Mouse (Mus musculus): ENCODE results near the gene Lrfn4. TPM values are rescaled to one million over a fixed set of nuclear protein-coding genes. Genes with fewer than 3 reads are reported as not detected.
A peak's percentile ranks its signal among the peaks of the same experiment; 100 is the strongest.

Lrfn4 gene
- polyA plus RNA-seq (2015; fragmentation: Nextera tagmentation; extraction: Ambion mirVana) = 6.5 and 7.8 TPM in 2 replicates

DNA sequence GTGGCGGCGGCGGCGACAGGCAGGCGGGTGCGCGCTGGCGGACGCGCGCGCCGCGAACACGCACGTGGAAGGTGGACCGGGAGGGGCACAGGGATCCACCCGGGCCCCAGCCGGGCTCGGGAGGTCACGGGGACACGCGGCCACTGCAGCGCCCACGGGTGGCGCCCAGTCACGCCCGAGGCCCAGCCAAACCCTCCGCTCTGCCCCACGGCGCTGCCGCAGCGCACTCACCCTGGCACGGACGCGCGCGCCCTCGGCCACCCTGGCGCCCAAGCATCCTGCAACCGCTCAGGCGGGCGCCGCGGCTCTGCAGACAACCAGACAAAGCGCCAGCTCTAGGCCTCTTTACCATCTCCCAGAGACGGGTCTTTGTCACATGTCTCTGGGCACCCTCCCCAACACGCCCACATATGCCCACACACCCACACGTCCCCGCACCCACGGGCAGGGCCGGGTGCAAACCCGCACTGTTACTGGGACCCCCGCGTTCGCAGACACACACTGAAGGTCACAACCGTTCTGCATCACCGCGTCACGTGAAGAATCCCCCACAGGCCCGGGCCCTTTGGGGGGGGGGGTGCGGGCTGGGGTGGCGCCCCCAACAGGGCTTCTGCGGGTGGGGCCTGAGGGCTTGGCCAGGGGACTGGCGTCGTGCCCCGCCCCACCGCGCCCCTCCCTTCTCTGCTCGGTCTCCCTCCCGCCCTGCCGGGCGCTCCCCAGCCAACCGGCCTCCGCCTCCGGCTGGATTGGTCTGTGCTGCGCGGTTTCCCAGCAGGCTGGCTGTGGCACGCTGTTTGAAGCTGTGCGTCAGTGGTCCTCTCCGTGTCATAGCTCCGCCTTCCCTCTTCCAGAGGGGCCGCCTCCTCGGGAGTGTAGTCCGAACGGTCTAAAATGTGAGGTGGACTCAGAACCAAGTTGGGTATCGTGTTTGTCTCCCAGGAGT is at the start of gene Lrfn4:
Lrfn4 (minus strand) TSS at position 517 of the 943 bp plus-strand sequence.
- H3K36me3 ChIP-seq = peaks cover 17% of the 10 kb centered on the region
- H3K4me3 ChIP-seq (replicated peaks) = peak within 1 kb of the TSS; percentile 93
- no peaks in the 10 kb centered on the region for H3K27me3 ChIP-seq (replicated peaks)
- peak within 1 kb of the TSS; percentile 94 for H3K9ac ChIP-seq
- peaks cover 29% of the 10 kb centered on the region for H3K4me1 ChIP-seq (replicated peaks)
- WGBS = 0% methylated on average over 44 of the region's 87 CpGs
- H3K27ac ChIP-seq = peak within 1 kb of the TSS; percentile 88
- H3K9me3 ChIP-seq = no peaks in the 10 kb centered on the region
- H3K4me2 ChIP-seq (replicated peaks) = peak within 1 kb of the TSS; percentile 84
- ATAC-seq = peak; percentile 92

GRCm38 (mm10) chr19:4658156-4658555 is 42.7 kb upstream of the Lrfn4 start:
- no peak overlapping the region for H3K4me2 ChIP-seq (replicated peaks)
- ATAC-seq = no peak
- H3K4me1 ChIP-seq (replicated peaks) = no peaks in the 10 kb centered on the region
- no peak overlapping the region for H3K4me3 ChIP-seq (replicated peaks)
- H3K27ac ChIP-seq = no peak overlapping the region
- no peaks in the 10 kb centered on the region for H3K27me3 ChIP-seq (replicated peaks)
- H3K9me3 ChIP-seq = no peaks in the 10 kb centered on the region
- H3K36me3 ChIP-seq = no peaks in the 10 kb centered on the region
- H3K9ac ChIP-seq = no peak overlapping the region
- 92% methylated on average over 5 of the region's 5 CpGs for WGBS

DNA sequence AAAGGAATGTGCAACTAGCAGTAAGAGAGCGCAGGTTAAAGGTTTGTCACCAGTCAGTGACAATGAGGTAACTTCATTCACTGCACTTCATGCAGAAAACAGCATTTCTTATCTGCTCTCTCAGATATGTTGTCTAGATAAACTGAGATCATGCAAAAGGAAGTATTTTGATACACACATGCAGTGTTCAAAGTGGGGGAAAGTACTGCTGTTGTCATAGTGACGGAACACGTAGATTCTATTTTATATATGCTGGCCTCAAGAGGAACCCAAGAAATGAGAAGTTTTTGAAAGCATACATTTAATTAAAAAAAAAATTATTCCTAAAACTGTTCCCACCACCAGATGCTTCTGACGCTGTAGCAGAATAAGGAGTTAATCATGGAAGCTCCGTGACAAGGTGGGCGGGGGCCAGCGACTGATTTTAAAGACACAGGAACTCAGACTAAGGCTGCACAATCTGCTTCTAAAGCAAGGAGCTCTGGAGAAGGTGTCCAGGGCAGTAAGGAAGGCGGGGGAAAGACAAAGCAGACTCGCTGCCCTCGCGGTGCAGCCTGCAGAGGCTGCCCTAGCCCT is 31.5 kb upstream of the Lrfn4 start:
- no peaks in the 10 kb centered on the region for H3K36me3 ChIP-seq
- no peak overlapping the region for H3K27ac ChIP-seq
- no peak overlapping the region for H3K4me2 ChIP-seq (replicated peaks)
- 69% methylated on average over 11 of the region's 11 CpGs for WGBS
- H3K4me1 ChIP-seq (replicated peaks) = no peaks in the 10 kb centered on the region
- no peak overlapping the region for H3K4me3 ChIP-seq (replicated peaks)
- no peaks in the 10 kb centered on the region for H3K9me3 ChIP-seq
- H3K9ac ChIP-seq = no peak overlapping the region
- H3K27me3 ChIP-seq (replicated peaks) = no peaks in the 10 kb centered on the region
- ATAC-seq = no peak

DNA sequence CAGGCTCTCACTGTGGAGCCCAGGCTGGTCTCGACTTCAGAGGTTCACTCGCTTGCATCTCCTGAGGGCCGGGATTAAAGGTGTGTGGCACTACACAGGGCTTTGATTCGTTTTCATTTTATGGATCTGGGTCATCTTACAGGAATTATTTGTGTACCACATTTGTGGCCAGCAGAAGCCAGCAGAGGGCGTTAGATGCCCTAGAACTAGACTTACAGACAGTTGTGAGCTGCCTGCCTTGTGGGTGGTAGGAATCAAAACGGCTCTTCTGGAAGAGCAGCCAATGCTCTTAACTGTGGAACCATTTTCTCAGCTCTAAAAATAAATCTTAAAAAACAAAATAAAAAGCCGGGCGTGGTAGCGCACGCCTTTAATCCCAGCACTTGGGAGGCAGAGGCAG is 28.8 kb upstream of the Lrfn4 start:
- H3K27ac ChIP-seq = no peak overlapping the region
- ATAC-seq = no peak
- no peaks in the 10 kb centered on the region for H3K36me3 ChIP-seq
- no peak overlapping the region for H3K4me2 ChIP-seq (replicated peaks)
- H3K4me1 ChIP-seq (replicated peaks) = no peaks in the 10 kb centered on the region
- no peak overlapping the region for H3K9ac ChIP-seq
- H3K27me3 ChIP-seq (replicated peaks) = no peaks in the 10 kb centered on the region; the same call in 1 of the 2 replicates
- H3K9me3 ChIP-seq = no peaks in the 10 kb centered on the region
- WGBS = 42% methylated on average over 10 of the region's 10 CpGs
- no peak overlapping the region for H3K4me3 ChIP-seq (replicated peaks)

GRCm38 (mm10) chr19:4635986-4636385 is 20.5 kb upstream of the Lrfn4 start:
- no peak overlapping the region for H3K4me3 ChIP-seq (replicated peaks)
- H3K36me3 ChIP-seq = no peaks in the 10 kb centered on the region
- H3K9ac ChIP-seq = no peak overlapping the region
- H3K4me1 ChIP-seq (replicated peaks) = no peaks in the 10 kb centered on the region
- ATAC-seq = no peak
- H3K27me3 ChIP-seq (replicated peaks) = peaks cover 3% of the 10 kb centered on the region; the same call in 1 of the 2 replicates
- WGBS = 68% methylated on average over 4 of the region's 4 CpGs
- no peaks in the 10 kb centered on the region for H3K9me3 ChIP-seq
- no peak overlapping the region for H3K27ac ChIP-seq
- no peak overlapping the region for H3K4me2 ChIP-seq (replicated peaks)

DNA sequence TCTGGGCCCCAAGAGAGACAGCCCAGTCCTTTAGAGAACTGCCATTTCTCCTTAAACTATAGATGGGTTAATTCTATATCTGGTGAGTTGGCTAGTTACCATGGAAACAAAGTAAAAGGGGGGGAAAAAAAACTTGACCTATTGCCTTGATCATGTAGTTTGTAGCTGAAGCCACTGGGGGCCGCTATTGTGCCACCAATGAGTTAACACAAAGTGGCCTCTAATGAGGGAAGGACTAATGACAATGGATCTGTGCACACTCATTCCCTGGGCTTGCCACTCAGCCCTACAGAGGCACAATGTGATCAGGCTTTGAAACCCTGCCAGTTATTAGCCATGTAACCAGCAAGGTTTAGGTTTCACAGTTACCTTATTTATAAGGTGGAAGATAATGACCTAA is 13.4 kb upstream of the Lrfn4 start:
- peaks cover 14% of the 10 kb centered on the region for H3K4me1 ChIP-seq (replicated peaks)
- 0% methylated on average over 1 of the region's 1 CpGs for WGBS
- no peak for ATAC-seq
- no peak overlapping the region for H3K9ac ChIP-seq
- H3K9me3 ChIP-seq = no peaks in the 10 kb centered on the region
- no peak overlapping the region for H3K4me3 ChIP-seq (replicated peaks)
- no peak overlapping the region for H3K4me2 ChIP-seq (replicated peaks)
- no peak overlapping the region for H3K27ac ChIP-seq
- H3K36me3 ChIP-seq = peaks cover 2% of the 10 kb centered on the region; the same call in 1 of the 2 replicates
- no peaks in the 10 kb centered on the region for H3K27me3 ChIP-seq (replicated peaks)

DNA sequence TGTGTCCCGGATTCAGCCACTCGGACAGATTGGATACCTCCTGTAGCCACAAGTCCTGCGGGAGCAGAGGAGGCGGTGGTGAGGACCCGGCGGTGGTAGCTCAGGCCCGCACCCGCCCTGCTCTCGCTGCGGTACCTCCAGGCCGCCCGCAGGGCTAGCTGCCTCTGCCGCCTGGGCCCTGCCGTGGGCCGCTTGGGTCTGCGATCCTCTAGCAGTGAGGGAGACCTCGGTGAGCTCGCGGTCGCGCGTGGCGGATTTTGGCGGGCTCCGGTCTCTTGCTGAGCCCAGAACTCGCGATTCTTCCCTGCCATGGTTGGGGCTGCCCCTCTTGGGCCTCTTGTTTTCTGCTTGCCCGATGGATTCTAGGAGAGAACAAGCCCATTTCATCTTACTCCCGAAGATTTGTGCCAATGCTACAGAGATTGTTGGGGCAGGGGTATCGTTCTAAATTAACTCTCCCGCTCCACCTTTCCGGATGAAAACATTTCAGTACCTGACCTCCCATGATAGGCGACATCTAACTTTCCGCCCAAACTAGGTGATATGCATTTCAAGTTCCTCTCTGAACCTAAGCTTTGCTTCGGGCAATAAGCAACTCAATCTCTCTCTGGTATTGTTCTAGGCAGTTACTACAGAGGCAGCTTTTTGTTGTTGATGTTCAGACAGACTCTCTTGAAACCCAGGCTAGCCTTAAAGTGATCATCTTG is 10.5 kb upstream of the Lrfn4 start:
- Histone ChIP-seq H3K9me3 (no peaks in the 10 kb centered on the region), H3K36me3 (peaks cover 27% of the 10 kb centered on the region), H3K27me3 (replicated peaks) (no peaks in the 10 kb centered on the region), H3K4me1 (replicated peaks) (peaks cover 14% of the 10 kb centered on the region), H3K9ac (peak overlapping the region; percentile 81), H3K4me3 (replicated peaks) (peak overlapping the region; percentile 87), H3K27ac (peak overlapping the region; percentile 93), H3K4me2 (replicated peaks) (peak overlapping the region; percentile 90)
- ATAC-seq = peak; percentile 71
- WGBS = 1% methylated on average over 35 of the region's 35 CpGs

- peaks cover 30% of the 10 kb centered on the region for H3K36me3 ChIP-seq
- peaks cover 14% of the 10 kb centered on the region for H3K4me1 ChIP-seq (replicated peaks)
- peak within 1 kb of the TSS; percentile 81 for H3K9ac ChIP-seq
- ATAC-seq = peak; percentile 94
- H3K4me2 ChIP-seq (replicated peaks) = peak within 1 kb of the TSS; percentile 90
- WGBS = under 1% methylated on average over 64 of the region's 64 CpGs
- no peaks in the 10 kb centered on the region for H3K27me3 ChIP-seq (replicated peaks)
- H3K9me3 ChIP-seq = no peaks in the 10 kb centered on the region
- H3K4me3 ChIP-seq (replicated peaks) = peak within 1 kb of the TSS; percentile 87
- H3K27ac ChIP-seq = peak within 1 kb of the TSS; percentile 93
Observed at GRCm38 (mm10) chr19:4625179-4625828, 9.8 kb upstream of the Lrfn4 start, which contains the start of gene Rce1. Rce1 (minus strand) TSS chr19:4625641.

DNA sequence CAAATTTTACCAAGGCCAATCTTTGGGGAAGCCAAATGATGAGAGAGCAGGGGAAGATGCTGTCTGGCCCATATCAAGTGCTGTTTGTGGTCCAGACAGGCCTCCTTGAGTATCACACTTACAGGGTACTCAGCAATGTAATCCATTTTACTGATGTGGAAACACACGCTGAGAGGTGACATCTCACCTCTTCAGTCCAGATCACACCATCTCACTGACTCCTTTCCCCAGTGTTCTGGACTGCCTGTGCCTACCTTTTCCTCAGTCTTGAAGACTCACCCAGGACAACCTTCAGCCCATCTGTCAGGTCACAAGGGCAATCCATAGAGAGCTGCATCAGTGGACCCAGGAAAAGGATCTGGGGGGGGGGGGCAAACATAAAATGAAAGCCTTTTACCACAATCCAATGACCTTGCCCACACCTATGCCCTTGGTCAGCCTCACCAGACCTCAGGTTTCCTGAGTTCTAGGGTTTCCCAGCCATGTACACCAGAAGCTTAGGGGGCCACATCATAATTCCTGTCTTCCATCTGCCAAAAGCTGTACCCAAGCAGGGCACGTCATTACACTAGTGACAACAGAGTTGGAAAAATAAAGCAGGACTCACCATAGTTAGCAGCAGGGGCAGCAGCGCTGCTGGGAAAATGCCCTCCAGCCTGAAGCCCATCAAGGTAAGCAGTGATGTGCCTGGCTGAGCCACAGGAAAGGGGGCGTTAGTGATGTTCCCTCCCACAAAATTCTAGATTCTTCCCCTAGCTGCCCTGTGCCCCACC is 9.1 kb upstream of the Lrfn4 start:
- Histone ChIP-seq H3K9ac (peak overlapping the region; percentile 81), H3K27ac (peak overlapping the region; percentile 93), H3K9me3 (no peaks in the 10 kb centered on the region), H3K36me3 (peaks cover 30% of the 10 kb centered on the region), H3K4me1 (replicated peaks) (peaks cover 14% of the 10 kb centered on the region), H3K4me3 (replicated peaks) (peak overlapping the region; percentile 87), H3K27me3 (replicated peaks) (no peaks in the 10 kb centered on the region), H3K4me2 (replicated peaks) (peak overlapping the region; percentile 90)
- no peak for ATAC-seq
- WGBS = 26% methylated on average over 4 of the region's 4 CpGs

DNA sequence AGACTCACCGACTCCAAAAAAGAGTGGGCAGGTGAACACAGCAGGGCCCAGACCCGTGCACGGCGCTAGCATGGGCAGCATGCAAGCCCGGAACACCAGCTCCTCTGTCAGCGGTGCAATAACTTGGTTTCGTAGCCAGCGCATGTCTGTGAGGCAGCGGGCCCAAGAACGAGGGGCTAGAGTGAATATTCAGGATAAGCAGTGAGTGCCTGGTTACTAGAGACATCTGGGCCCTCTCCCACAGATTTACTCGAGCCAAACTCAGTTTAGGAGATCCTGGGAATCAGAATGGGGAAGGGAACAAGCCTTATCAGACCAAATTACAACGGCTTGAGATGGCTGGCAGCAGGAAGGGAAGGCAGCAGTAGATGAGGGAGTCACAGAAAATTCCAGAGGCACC is 8.5 kb upstream of the Lrfn4 start:
- Histone ChIP-seq H3K9me3 (no peaks in the 10 kb centered on the region), H3K9ac (no peak overlapping the region; the same call in 1 of the 2 replicates), H3K4me2 (replicated peaks) (no peak overlapping the region), H3K27me3 (replicated peaks) (no peaks in the 10 kb centered on the region), H3K4me1 (replicated peaks) (peaks cover 14% of the 10 kb centered on the region), H3K4me3 (replicated peaks) (no peak overlapping the region; the same call in 1 of the 2 replicates), H3K27ac (no peak overlapping the region), H3K36me3 (peaks cover 30% of the 10 kb centered on the region)
- WGBS = 94% methylated on average over 12 of the region's 12 CpGs
- ATAC-seq = no peak

GRCm38 (mm10) chr19:4623419-4623818 is 8.0 kb upstream of the Lrfn4 start:
- ATAC-seq = no peak
- Histone ChIP-seq H3K27ac (no peak overlapping the region), H3K4me1 (replicated peaks) (peaks cover 14% of the 10 kb centered on the region), H3K36me3 (peaks cover 30% of the 10 kb centered on the region), H3K4me2 (replicated peaks) (no peak overlapping the region), H3K4me3 (replicated peaks) (no peak overlapping the region), H3K9ac (no peak overlapping the region), H3K27me3 (replicated peaks) (no peaks in the 10 kb centered on the region), H3K9me3 (no peaks in the 10 kb centered on the region)
- WGBS = 96% methylated on average over 9 of the region's 9 CpGs
